Mouse (Mus musculus): ENCODE results near the gene Ehd4. TPM values are rescaled to one million over a fixed set of nuclear protein-coding genes. Genes with fewer than 3 reads are reported as not detected.

Gene Ehd4
- polyA plus RNA-seq, 1 experiment from 2014 or later, result 28.7 TPM

DNA sequence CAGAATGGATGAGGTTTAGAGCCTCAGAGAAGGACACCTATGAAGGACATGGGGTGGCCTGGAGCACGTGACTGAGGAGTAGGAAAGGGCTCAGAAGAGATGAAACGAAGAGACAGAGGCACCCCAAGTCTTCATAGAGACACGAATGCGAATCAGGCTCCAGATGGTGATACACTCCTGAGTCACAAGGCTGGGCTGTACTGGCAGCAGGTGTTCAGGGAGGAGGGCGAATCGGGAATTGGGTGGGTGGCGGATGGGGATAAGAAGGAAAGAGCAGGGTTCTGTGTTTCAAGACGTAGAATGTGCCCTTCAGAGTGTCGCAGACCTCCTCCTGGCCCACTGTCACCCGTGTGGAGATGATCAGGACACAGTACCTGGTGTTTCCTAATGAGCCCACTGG, 89.2 kb downstream of the Ehd4 start:
- Histone ChIP-seq H3K36me3 (no peaks in the 10 kb centered on the region), H3K9me3 (replicated peaks) (no peaks in the 10 kb centered on the region), H3K4me2 (no peak overlapping the region), H3K9ac (no peak overlapping the region), H3K27me3 (replicated peaks) (peaks cover 26% of the 10 kb centered on the region; the same call in 1 of the 2 replicates), H3K27ac (no peak overlapping the region), H3K4me1 (no peaks in the 10 kb centered on the region), H3K4me3 (no peak overlapping the region)
- WGBS (ENCODE audit: insufficient replicate concordance), result 75% methylated on average over 10 of the region's 10 CpGs
- no peak for ATAC-seq

DNA sequence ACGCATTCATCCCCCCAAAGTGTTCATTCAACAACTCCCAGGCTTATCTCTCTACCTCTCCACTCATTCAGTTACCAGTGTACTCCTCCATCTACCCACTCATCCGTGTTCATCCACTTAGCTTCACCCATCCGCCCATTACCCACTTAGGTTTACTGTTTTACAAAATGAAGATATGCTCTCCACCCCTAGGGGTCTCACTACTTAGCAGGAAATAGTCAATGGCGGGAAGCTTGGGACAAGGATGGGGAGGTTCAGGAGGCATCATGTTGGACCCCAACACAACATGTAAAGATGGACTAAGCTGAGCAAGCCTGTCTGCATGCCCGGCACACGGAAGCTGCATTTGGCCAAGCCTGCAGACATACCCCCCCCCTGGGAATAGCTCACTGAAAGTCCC, 89.8 kb downstream of the Ehd4 start:
- Histone ChIP-seq H3K27ac (no peak overlapping the region), H3K4me3 (no peak overlapping the region), H3K9me3 (replicated peaks) (no peaks in the 10 kb centered on the region), H3K4me2 (no peak overlapping the region), H3K9ac (no peak overlapping the region), H3K27me3 (replicated peaks) (peaks cover 28% of the 10 kb centered on the region; the same call in 1 of the 2 replicates), H3K36me3 (no peaks in the 10 kb centered on the region), H3K4me1 (no peaks in the 10 kb centered on the region)
- WGBS (ENCODE audit: insufficient replicate concordance), result 68% methylated on average over 6 of the region's 6 CpGs
- no peak for ATAC-seq

DNA sequence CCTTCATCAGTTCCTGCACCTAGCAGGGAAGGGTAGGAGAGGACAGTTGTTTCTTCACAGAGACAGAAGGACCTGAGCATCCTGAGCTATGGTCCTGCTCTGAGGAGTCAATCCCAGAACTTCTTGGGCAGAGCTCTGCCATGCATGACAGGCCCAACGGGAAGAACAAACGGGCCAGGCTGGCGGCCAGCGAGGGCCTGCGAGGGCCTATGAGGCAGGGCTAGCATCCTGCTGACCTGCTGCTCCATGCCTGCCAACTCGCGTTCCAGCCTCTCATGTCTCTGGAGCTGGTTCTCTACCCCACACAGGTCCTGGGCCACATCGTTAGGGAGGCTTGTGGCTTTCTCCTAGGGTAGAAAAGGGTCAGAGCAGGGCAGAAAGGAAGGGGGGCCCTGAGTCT, 92.2 kb downstream of the Ehd4 start:
- H3K36me3 ChIP-seq, result no peaks in the 10 kb centered on the region
- H3K9me3 ChIP-seq (replicated peaks), result no peaks in the 10 kb centered on the region
- H3K9ac ChIP-seq, result no peak overlapping the region
- no peak overlapping the region for H3K4me3 ChIP-seq
- no peak overlapping the region for H3K4me2 ChIP-seq
- H3K27me3 ChIP-seq (replicated peaks), result peaks cover 35% of the 10 kb centered on the region; the same call in 1 of the 2 replicates
- no peak overlapping the region for H3K27ac ChIP-seq
- ATAC-seq, result no peak
- WGBS (ENCODE audit: insufficient replicate concordance), result 65% methylated on average over 8 of the region's 8 CpGs
- H3K4me1 ChIP-seq, result no peaks in the 10 kb centered on the region

DNA sequence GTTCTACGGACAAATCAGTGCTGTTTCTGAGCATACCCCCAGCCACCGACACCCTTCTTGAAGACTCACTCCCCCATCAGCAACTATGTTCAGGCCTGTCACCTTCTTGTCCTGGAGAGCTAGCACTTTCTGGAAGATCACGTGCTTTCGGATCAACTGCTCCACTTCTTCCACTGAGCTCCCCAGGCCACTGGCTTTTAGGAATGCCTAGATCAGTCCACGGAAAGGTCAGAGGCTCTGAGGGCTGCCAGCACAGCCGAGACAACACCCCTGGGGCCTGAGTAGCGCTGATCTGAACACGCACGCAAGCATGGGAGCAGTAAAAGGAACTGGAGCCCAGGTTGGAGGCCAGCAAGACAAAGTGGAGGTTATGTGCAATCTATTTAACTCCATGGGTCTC, 93.8 kb downstream of the Ehd4 start:
- WGBS (ENCODE audit: insufficient replicate concordance), result 68% methylated on average over 9 of the region's 9 CpGs
- Histone ChIP-seq H3K4me3 (no peak overlapping the region), H3K9me3 (replicated peaks) (no peaks in the 10 kb centered on the region), H3K9ac (no peak overlapping the region), H3K4me2 (no peak overlapping the region), H3K27ac (no peak overlapping the region), H3K27me3 (replicated peaks) (peaks cover 35% of the 10 kb centered on the region; the same call in 1 of the 2 replicates), H3K36me3 (no peaks in the 10 kb centered on the region), H3K4me1 (no peaks in the 10 kb centered on the region)
- no peak for ATAC-seq

DNA sequence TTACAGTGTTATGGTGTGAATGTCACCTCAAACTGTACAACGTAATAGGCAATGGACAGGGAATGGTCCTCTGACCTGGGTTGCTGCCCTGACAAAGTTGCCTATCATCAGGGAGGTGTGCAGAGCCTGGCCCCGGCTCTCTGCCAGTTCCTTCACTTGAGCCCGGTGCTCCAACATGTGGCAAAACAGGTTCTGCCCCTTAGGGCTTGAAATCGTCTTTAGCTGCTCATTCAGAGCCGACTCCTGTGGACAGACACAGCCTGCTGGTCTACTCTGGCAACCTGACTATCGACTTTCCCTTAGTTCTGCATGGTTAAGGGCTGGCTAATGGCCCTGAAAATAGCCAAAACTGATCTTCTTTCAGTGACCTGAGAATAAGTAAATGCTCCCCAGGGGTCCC, 94.2 kb downstream of the Ehd4 start:
- no peak overlapping the region for H3K4me2 ChIP-seq
- no peak overlapping the region for H3K27ac ChIP-seq
- peaks cover 35% of the 10 kb centered on the region; the same call in 1 of the 2 replicates for H3K27me3 ChIP-seq (replicated peaks)
- H3K4me3 ChIP-seq, result no peak overlapping the region
- H3K4me1 ChIP-seq, result no peaks in the 10 kb centered on the region
- 62% methylated on average over 6 of the region's 6 CpGs for WGBS (ENCODE audit: insufficient replicate concordance)
- no peaks in the 10 kb centered on the region for H3K9me3 ChIP-seq (replicated peaks)
- no peaks in the 10 kb centered on the region for H3K36me3 ChIP-seq
- ATAC-seq, result no peak
- no peak overlapping the region for H3K9ac ChIP-seq

DNA sequence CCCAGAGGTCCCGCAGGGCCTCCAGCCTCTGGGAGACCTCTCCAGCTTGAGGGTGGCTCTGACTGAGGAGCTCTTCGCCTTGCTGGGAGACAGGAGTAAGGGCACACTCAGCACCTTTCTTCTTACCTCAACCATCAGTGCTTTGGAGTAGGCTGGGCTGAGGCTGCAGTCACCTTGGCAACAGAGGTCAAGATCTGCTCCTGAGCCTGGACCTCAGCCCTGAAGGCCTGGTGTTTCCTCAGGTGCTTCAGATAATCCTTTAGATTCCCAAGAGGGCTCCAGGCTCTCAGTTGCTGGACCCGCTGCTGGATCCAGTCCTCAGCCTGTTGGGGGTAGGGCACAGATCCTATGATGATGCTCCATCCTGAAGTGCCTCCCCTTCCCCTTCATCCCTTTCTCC, 94.9 kb downstream of the Ehd4 start:
- no peak overlapping the region for H3K4me2 ChIP-seq
- H3K36me3 ChIP-seq, result no peaks in the 10 kb centered on the region
- H3K27ac ChIP-seq, result no peak overlapping the region
- no peak overlapping the region for H3K9ac ChIP-seq
- no peaks in the 10 kb centered on the region for H3K9me3 ChIP-seq (replicated peaks)
- H3K4me1 ChIP-seq, result no peaks in the 10 kb centered on the region
- peaks cover 35% of the 10 kb centered on the region; the same call in 1 of the 2 replicates for H3K27me3 ChIP-seq (replicated peaks)
- no peak overlapping the region for H3K4me3 ChIP-seq
- ATAC-seq, result no peak
- WGBS (ENCODE audit: insufficient replicate concordance), result 67% methylated on average over 3 of the region's 3 CpGs

DNA sequence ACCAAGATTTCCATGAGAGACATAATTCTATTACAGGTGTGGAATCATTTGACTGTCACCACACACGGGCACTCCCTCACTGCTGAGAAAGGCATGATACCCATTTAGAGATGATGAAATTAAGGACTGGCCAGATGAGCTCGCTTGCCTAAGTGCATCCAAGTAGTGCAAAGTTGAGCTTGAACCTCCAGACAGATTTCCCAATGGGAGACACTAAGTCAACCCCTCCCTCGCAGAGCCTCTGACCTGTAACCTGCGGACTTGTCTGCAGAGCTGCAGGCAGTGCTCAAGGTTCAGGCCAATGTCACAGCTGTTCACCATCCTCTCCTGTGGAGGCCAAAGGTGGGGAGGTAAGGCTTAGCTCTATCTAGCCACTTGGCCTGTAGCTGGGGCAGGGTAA, 95.6 kb downstream of the Ehd4 start:
- WGBS (ENCODE audit: insufficient replicate concordance), result 72% methylated on average over 4 of the region's 4 CpGs
- H3K4me1 ChIP-seq, result no peaks in the 10 kb centered on the region
- H3K36me3 ChIP-seq, result no peaks in the 10 kb centered on the region
- H3K27ac ChIP-seq, result no peak overlapping the region
- ATAC-seq, result no peak
- peaks cover 34% of the 10 kb centered on the region; the same call in 1 of the 2 replicates for H3K27me3 ChIP-seq (replicated peaks)
- H3K4me2 ChIP-seq, result no peak overlapping the region
- no peak overlapping the region for H3K9ac ChIP-seq
- H3K4me3 ChIP-seq, result no peak overlapping the region
- no peaks in the 10 kb centered on the region for H3K9me3 ChIP-seq (replicated peaks)

DNA sequence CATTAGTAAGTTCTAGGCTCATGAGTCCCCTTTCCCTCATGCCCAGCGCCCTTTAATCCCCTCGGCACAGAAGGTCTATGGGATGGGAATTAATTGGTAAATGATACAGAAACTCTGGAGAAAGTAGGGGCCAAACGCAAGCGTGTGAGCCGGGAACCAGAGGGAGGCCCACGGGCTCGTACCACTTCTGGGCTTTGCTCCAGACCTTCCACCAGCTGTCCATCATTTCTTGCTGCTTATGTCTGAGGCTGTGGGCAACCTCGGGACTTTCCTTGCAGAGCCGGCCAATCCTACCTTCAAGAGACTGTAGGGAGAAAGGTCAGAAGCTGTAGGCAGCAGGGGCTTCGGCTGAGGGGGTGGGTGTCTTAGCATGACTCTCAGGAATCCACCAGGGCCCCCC, 98.5 kb downstream of the Ehd4 start:
- H3K4me2 ChIP-seq, result no peak overlapping the region
- H3K36me3 ChIP-seq, result no peaks in the 10 kb centered on the region
- H3K27ac ChIP-seq, result no peak overlapping the region
- 76% methylated on average over 10 of the region's 10 CpGs for WGBS (ENCODE audit: insufficient replicate concordance)
- no peaks in the 10 kb centered on the region for H3K4me1 ChIP-seq
- no peaks in the 10 kb centered on the region for H3K9me3 ChIP-seq (replicated peaks)
- peaks cover 16% of the 10 kb centered on the region; the same call in 1 of the 2 replicates for H3K27me3 ChIP-seq (replicated peaks)
- no peak overlapping the region for H3K9ac ChIP-seq
- ATAC-seq, result no peak
- no peak overlapping the region for H3K4me3 ChIP-seq

DNA sequence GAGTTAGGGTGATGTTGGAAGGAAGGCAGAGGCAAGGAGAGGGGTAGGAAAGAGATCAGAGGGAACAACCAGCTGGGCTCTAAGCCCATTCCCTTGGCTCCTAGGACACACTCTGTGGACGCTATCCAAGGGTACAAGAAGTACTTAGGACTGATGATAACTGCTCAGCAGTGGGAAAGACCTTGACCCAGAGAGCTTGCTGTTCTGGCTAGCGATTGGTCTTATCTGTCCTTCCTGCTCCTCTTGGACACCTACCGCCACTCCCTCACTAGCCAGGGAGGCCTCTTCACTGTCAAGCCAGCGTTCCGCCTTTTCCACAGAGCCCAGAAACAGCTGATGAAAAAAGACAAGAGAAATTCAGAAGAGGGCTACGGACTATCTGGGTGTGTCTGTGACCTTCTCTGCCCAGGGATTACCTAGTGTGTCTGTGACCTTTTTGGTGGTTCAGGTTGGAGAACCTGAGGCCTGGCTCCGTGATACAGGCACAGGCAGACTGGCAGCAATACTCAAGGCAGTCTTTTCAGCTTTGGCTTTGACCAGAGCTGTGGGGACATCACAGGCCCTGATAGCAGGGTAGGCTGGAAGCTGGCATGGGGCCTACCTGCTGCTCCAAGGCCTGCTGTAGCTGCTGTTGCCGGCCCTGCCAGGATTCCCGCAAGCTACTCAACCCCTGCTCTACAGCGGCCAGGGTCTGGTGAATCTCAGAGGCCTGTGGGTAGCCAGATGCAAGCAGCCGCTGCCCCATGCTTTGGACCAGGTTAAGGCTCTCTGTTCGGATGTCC, 99.4 kb downstream of the Ehd4 start:
- no peak overlapping the region for H3K27ac ChIP-seq
- H3K4me2 ChIP-seq, result no peak overlapping the region
- H3K36me3 ChIP-seq, result no peaks in the 10 kb centered on the region
- no peaks in the 10 kb centered on the region for H3K9me3 ChIP-seq (replicated peaks)
- H3K4me3 ChIP-seq, result no peak overlapping the region
- no peak overlapping the region for H3K9ac ChIP-seq
- H3K4me1 ChIP-seq, result no peaks in the 10 kb centered on the region
- H3K27me3 ChIP-seq (replicated peaks), result peaks cover 17% of the 10 kb centered on the region; the same call in 1 of the 2 replicates
- ATAC-seq, result no peak
- WGBS (ENCODE audit: insufficient replicate concordance), result 66% methylated on average over 12 of the region's 12 CpGs

DNA sequence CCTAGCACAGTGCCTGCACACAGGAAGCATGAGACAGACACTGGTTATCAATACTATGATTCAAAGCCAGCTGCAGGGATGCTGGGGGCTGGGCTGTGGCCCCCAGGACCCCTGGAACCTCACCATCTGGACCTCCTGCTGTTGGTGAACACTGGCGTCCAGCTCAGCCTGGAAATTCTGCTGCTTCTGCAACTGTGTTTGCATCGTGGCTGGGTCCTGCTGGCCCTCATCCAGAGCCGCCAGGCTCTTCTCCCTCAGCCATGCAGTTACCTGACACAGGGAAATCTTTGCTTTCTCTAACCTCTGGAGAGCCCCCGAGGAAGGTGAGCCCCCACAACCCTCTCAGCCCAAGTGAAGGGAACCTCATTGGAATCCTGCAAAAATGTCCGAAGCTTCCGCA, 103.0 kb downstream of the Ehd4 start:
- Histone ChIP-seq H3K4me1 (no peaks in the 10 kb centered on the region), H3K4me3 (no peak overlapping the region), H3K9ac (no peak overlapping the region), H3K36me3 (no peaks in the 10 kb centered on the region), H3K27me3 (replicated peaks) (peaks cover 7% of the 10 kb centered on the region; the same call in 1 of the 2 replicates), H3K4me2 (no peak overlapping the region), H3K9me3 (replicated peaks) (no peaks in the 10 kb centered on the region), H3K27ac (no peak overlapping the region)
- 55% methylated on average over 6 of the region's 6 CpGs for WGBS (ENCODE audit: insufficient replicate concordance)
- ATAC-seq, result no peak

DNA sequence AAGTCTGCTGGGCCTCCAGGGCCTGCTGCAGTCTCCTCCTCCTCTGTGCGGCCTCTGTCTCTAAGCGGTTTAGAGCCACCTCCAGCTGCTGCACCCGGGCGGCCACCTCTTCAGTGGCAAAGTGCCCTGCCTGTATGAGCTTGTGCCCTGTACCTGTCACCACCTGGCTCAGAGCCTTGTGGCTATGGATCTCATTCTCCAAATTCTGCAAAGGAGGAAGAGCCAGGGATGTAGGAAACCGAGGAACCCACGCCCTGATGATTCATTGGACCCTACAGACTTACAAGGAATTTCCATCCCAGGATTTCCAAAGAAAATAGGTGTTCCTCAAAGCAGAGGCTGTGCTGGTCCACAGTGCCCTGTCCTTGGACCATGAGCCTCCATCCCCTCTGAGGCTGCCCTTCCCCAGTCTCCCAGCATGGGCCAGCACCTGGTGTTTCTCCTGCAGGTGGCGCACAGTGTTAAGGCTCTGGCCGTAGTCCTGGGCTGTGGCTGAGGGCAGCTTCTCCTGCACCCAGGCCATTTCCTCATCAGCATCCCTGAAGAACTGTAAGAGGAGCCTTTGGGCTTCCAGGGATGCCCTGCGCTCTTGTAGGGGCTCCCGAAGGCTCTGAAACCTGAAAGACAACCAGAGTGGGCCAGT, 104.7 kb downstream of the Ehd4 start:
- no peaks in the 10 kb centered on the region for H3K9me3 ChIP-seq (replicated peaks)
- H3K4me2 ChIP-seq, result no peak overlapping the region
- no peak overlapping the region for H3K4me3 ChIP-seq
- H3K27me3 ChIP-seq (replicated peaks), result peaks cover 14% of the 10 kb centered on the region; the same call in 1 of the 2 replicates
- no peaks in the 10 kb centered on the region for H3K36me3 ChIP-seq
- 53% methylated on average over 10 of the region's 10 CpGs for WGBS (ENCODE audit: insufficient replicate concordance)
- H3K4me1 ChIP-seq, result no peaks in the 10 kb centered on the region
- no peak overlapping the region for H3K9ac ChIP-seq
- no peak for ATAC-seq
- H3K27ac ChIP-seq, result no peak overlapping the region

DNA sequence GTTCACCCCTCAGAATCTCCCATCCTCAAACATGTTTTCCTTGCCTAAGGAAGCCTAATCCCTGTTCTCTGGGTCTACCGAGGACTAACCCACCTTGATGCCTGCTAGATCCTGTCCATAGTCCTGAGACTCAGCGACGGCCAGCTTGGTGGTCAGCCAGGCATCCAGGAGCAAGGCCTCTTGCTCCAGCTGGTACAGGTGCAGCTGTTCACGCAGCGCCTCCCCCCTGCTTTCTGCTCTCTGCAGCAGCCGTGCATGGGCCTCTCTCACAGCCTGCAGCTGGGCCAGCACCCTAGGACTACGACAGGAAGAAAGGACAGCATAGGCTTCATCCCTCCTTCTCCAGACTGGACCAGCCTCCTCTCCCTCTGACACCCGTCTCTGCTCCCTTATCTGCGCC, 106.2 kb downstream of the Ehd4 start:
- no peak overlapping the region for H3K4me3 ChIP-seq
- H3K36me3 ChIP-seq, result no peaks in the 10 kb centered on the region
- H3K4me2 ChIP-seq, result no peak overlapping the region
- H3K9me3 ChIP-seq (replicated peaks), result no peaks in the 10 kb centered on the region
- H3K4me1 ChIP-seq, result peaks cover 8% of the 10 kb centered on the region; the same call in 1 of the 2 replicates
- no peak overlapping the region for H3K9ac ChIP-seq
- peaks cover 14% of the 10 kb centered on the region; the same call in 1 of the 2 replicates for H3K27me3 ChIP-seq (replicated peaks)
- ATAC-seq, result no peak
- H3K27ac ChIP-seq, result no peak overlapping the region
- 69% methylated on average over 9 of the region's 9 CpGs for WGBS (ENCODE audit: insufficient replicate concordance)

All from liver, embryonic 12.5 days (tissue).